Comparison of ENCODE assay signal across 25 mouse cellular contexts in the genomic region with DNA sequence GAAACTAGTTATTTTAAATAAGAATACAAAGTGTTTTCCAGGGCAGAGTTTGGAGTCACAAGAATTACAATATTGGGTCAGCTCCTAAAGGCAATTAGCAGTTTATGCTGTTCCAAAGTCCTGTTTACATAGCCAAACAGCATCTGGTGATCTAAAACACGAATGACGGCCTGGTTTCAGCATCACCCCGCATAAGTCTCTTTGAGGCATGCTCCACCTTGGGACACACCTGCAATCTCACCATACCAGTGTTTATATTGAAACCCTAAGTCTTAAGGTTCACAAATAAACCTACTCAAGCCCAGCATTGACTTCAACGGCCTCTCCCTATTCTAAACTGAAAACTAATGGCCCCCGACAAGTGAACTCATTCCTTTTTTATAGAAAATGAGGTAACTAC.
DNase-seq lines count a peak whose midpoint lies in the region; ATAC-seq and TF ChIP-seq lines count a peak whose summit lies in the region.
"Had no signal": no experiment of that assay in that cellular context is flagged by ENCODE, and none has a peak within 500 bp of the region (broad histone marks: within the 10 kb centered on the region; RNA-seq: fewer than 3 reads in every experiment).

No protein-coding gene starts in this region.

- TF ChIP-seq CTCF in gastrocnemius, adult 2 months (IDR thresholded peaks at IDR 0.05): no peak
- TF ChIP-seq CTCF in ES-Bruce4 (IDR thresholded peaks at IDR 0.05; ENCODE audit: low read depth, low read length): no peak
- TF ChIP-seq CTCF in intestine, postnatal 0 days (IDR thresholded peaks at IDR 0.05; ENCODE audit: low read depth): no peak
- TF ChIP-seq CTCF in liver, embryonic 14.5 days (IDR thresholded peaks at IDR 0.05; ENCODE audit: low read depth): no peak

- intact Hi-C loops in gastrocnemius, adult 2 months (cut with DNase I): no loop called here
- intact Hi-C loops in gastrocnemius, postnatal 14 days (cut with DNase I; ENCODE audit: low total_unique reads): no loop called here

- no peak for TF ChIP-seq EP300 in ES-Bruce4 (IDR thresholded peaks at IDR 0.05; ENCODE audit: insufficient read depth, low read depth, low read length)
- no peak for TF ChIP-seq EP300 in liver, embryonic 14.5 days (IDR thresholded peaks at IDR 0.05; ENCODE audit: low read depth)

- no peaks in the 10 kb centered on the region for H3K27me3 ChIP-seq in ES-Bruce4 (ENCODE audit: control insufficient read depth, insufficient read depth, low read length, poor library complexity, severe bottlenecking)
- no peaks in the 10 kb centered on the region for H3K27me3 ChIP-seq in intestine, postnatal 0 days (replicated peaks; ENCODE audit: control insufficient read depth, insufficient read depth, low read length)
- H3K27me3 ChIP-seq in liver, embryonic 14.5 days (ENCODE audit: control insufficient read depth, insufficient read depth, low read length): no peaks in the 10 kb centered on the region
- H3K27me3 ChIP-seq: heart, embryonic 13.5 days; hindbrain, embryonic 15.5 days; kidney, embryonic 15.5 days; lung, embryonic 15.5 days; midbrain, embryonic 15.5 days had no signal

- H3K4me1 ChIP-seq in ES-Bruce4 (ENCODE audit: control insufficient read depth, insufficient read depth, low read length): peaks cover 17% of the 10 kb centered on the region
- H3K4me1 ChIP-seq in intestine, postnatal 0 days (replicated peaks; ENCODE audit: control insufficient read depth, insufficient read depth, low read length): peaks cover 24% of the 10 kb centered on the region
- H3K4me1 ChIP-seq in liver, embryonic 14.5 days (replicated peaks; ENCODE audit: control insufficient read depth in 2 of 2, insufficient read depth in 2 of 2, low read length in 1 of 2): peaks cover 46 to 58% of the 10 kb centered on the region in 2 experiments

- TF ChIP-seq POLR2A in ES-Bruce4 (IDR thresholded peaks at IDR 0.05; ENCODE audit: insufficient read depth, low read length): no peak

- H3K9ac ChIP-seq in ES-Bruce4 (ENCODE audit: low read depth, poor library complexity, severe bottlenecking): no peak overlapping the region
- no peak overlapping the region for H3K9ac ChIP-seq in intestine, postnatal 0 days (ENCODE audit: low read depth, low read length)
- no peak overlapping the region for H3K9ac ChIP-seq in liver, embryonic 14.5 days (replicated peaks)
- H3K9ac ChIP-seq: heart, embryonic 13.5 days; hindbrain, embryonic 15.5 days; kidney, embryonic 15.5 days; lung, embryonic 15.5 days; midbrain, embryonic 15.5 days had no signal

- H3K9me3 ChIP-seq in ES-Bruce4 (replicated peaks; ENCODE audit: control insufficient read depth, insufficient read depth, low read length, poor library complexity, severe bottlenecking): no peaks in the 10 kb centered on the region
- no peaks in the 10 kb centered on the region for H3K9me3 ChIP-seq in intestine, postnatal 0 days (ENCODE audit: control insufficient read depth)
- H3K9me3 ChIP-seq in liver, embryonic 14.5 days (ENCODE audit: control insufficient read depth, low read length): no peaks in the 10 kb centered on the region
- H3K9me3 ChIP-seq: heart, embryonic 13.5 days; hindbrain, embryonic 15.5 days; kidney, embryonic 15.5 days; lung, embryonic 15.5 days; midbrain, embryonic 15.5 days had no signal

- ATAC-seq in intestine, postnatal 0 days: peak; percentile 81
- ATAC-seq in liver, embryonic 14.5 days (ENCODE audit: insufficient read depth): no peak
- ATAC-seq: forebrain, embryonic 16.5 days; midbrain, embryonic 15.5 days had no signal

- H3K27ac ChIP-seq in gastrocnemius, adult 2 months: peak overlapping the region; percentile 48; the same call in 1 of the 2 replicates
- 0 out of 2 replicates have a peak overlapping the region, but pooled peaks have one; percentile 39 for H3K27ac ChIP-seq in ES-Bruce4 (ENCODE audit: insufficient read depth, low read length)
- peak overlapping the region; percentile 54; the same call in 1 of the 2 replicates for H3K27ac ChIP-seq in intestine, postnatal 0 days (ENCODE audit: low read depth, low read length)
- no peak overlapping the region for H3K27ac ChIP-seq in liver, embryonic 14.5 days
- H3K27ac ChIP-seq: heart, embryonic 13.5 days; hindbrain, embryonic 15.5 days; lung, embryonic 15.5 days; midbrain, embryonic 15.5 days had no signal

- no peak overlapping the region for H3K4me3 ChIP-seq in gastrocnemius, adult 2 months
- no peak overlapping the region for H3K4me3 ChIP-seq in ES-Bruce4 (ENCODE audit: low read depth, low read length)
- no peak overlapping the region for H3K4me3 ChIP-seq in intestine, postnatal 0 days (ENCODE audit: low read depth, low read length)
- H3K4me3 ChIP-seq in liver, embryonic 14.5 days (ENCODE audit: insufficient read depth in 1 of 2, low read depth in 2 of 2, low read length in 2 of 2): no peak overlapping the region
- H3K4me3 ChIP-seq: erythroblast, embryonic 14.5 days; heart, embryonic 13.5 days; hindbrain, embryonic 15.5 days; kidney, embryonic 15.5 days; lung, embryonic 15.5 days; midbrain, embryonic 15.5 days had no signal

- 32% methylated on average over 5 of the region's 5 CpGs for WGBS in intestine, postnatal 0 days
- WGBS in liver, embryonic 14.5 days (ENCODE audit: insufficient replicate concordance): 67% methylated on average over 5 of the region's 5 CpGs

- H3K36me3 ChIP-seq in ES-Bruce4 (ENCODE audit: control insufficient read depth, insufficient read depth, low read length, poor library complexity, severe bottlenecking): peaks cover 8% of the 10 kb centered on the region
- H3K36me3 ChIP-seq in intestine, postnatal 0 days (ENCODE audit: control insufficient read depth, insufficient read depth): 0 out of 2 replicates have a peak, but pooled peaks cover 7% of the 10 kb centered on the region
- H3K36me3 ChIP-seq in liver, embryonic 14.5 days (replicated peaks; ENCODE audit: control insufficient read depth, insufficient read depth, low read depth): no peaks in the 10 kb centered on the region
- H3K36me3 ChIP-seq: hindbrain, embryonic 15.5 days; kidney, embryonic 15.5 days; lung, embryonic 15.5 days; midbrain, embryonic 15.5 days had no signal

- DNase-seq in gastrocnemius, adult 2 months: no peak
- DNase-seq in gastrocnemius, postnatal 14 days: no peak
- DNase-seq in liver, embryonic 14.5 days (ENCODE audit: low read depth in 3 of 3, low spot score in 3 of 3): no peak
- DNase-seq in embryo, embryonic 10 days (ENCODE audit: low spot score): no peak
- DNase-seq in spleen, postnatal 14 days (ENCODE audit: low spot score in 2 of 2): no peak
- no peak for DNase-seq in adrenal gland, adult 8-10 months
- DNase-seq: adrenal gland, postnatal 36 days; cerebellum, adult 18-20 months; cerebellum, postnatal 10 days; heart, postnatal 10 days; kidney, adult 11 months; kidney, postnatal 25 days; layer of hippocampus, postnatal 36 days; left cerebral cortex, postnatal 4 days; right cerebral cortex, adult 18-20 months; thymus, postnatal 25 days had no signal

- H3K4me2 ChIP-seq in intestine, postnatal 0 days (replicated peaks; ENCODE audit: low read depth): no peak overlapping the region
- H3K4me2 ChIP-seq in liver, embryonic 14.5 days (ENCODE audit: low read depth): peak overlapping the region; percentile 44; the same call in 1 of the 2 replicates
- H3K4me2 ChIP-seq: heart, embryonic 13.5 days; hindbrain, embryonic 15.5 days; lung, embryonic 15.5 days; midbrain, embryonic 15.5 days had no signal
